Comparison of ENCODE assay signal across 16 mouse cellular contexts in the genomic region with DNA sequence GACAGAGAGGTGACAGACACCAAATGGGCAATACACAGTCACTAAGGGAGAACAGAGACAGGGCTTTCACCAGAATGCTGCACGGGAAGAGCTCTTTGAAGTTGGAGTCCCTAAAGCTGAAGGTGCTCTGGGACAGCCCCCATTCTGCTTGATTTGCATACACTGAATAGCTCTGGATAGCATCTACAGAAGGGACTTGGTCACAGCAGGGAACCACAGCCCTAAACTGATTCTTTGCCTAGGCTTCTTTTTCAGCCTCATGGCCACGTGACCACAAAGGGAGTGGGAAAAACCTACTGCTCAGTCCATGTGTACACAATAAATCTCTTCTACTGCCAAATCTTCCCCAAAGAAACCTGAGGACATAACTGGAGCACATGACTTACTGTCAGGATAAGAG.
DNase-seq lines count a peak whose midpoint lies in the region; ATAC-seq and TF ChIP-seq lines count a peak whose summit lies in the region.
"Had no signal": no experiment of that assay in that cellular context is flagged by ENCODE, and none has a peak within 500 bp of the region (broad histone marks: within the 10 kb centered on the region; RNA-seq: fewer than 3 reads in every experiment).

No protein-coding gene starts in this region.

- H3K79me2 ChIP-seq in MEL (ENCODE audit: control insufficient read depth, insufficient read depth, low read length, poor library complexity): no peaks in the 10 kb centered on the region

- no peak for ATAC-seq in erythroid progenitor cell, adult 5-6 weeks (replicated peaks; ENCODE audit: low FRiP score, poor library complexity, severe bottlenecking)
- no peak for ATAC-seq in forebrain, postnatal 0 days

- no peak for TF ChIP-seq RAD21 in MEL (IDR thresholded peaks at IDR 0.05; ENCODE audit: low read depth, low read length)

- no peak for TF ChIP-seq POLR2A in MEL (IDR thresholded peaks at IDR 0.05; ENCODE audit: control insufficient read depth in 1 of 2, insufficient read depth in 1 of 2, low read depth in 1 of 2, low read length in 2 of 2, poor library complexity in 1 of 2)

- no peak for TF ChIP-seq CTCF in MEL (IDR thresholded peaks at IDR 0.05 in 2 of 3, conservative IDR thresholded peaks at IDR 0.05 in 1 of 3; ENCODE audit: control insufficient read depth in 1 of 3, insufficient read depth in 1 of 3, low read depth in 2 of 3, low read length in 3 of 3, poor library complexity in 1 of 3, severe bottlenecking in 1 of 3)
- no peak for TF ChIP-seq CTCF in forebrain, postnatal 0 days (IDR thresholded peaks at IDR 0.05; ENCODE audit: low read depth)

- H3K9me3 ChIP-seq in MEL (replicated peaks; ENCODE audit: insufficient read depth, low read length): no peaks in the 10 kb centered on the region
- H3K9me3 ChIP-seq in forebrain, postnatal 0 days (ENCODE audit: low read length): no peaks in the 10 kb centered on the region
- H3K9me3 ChIP-seq: hindbrain, embryonic 13.5 days had no signal

- no peaks in the 10 kb centered on the region for H3K36me3 ChIP-seq in MEL (ENCODE audit: control insufficient read depth in 1 of 2, insufficient read depth in 2 of 2, low read length in 2 of 2)
- H3K36me3 ChIP-seq in forebrain, postnatal 0 days (ENCODE audit: insufficient read depth): no peaks in the 10 kb centered on the region
- H3K36me3 ChIP-seq: hindbrain, embryonic 13.5 days had no signal

- H3K4me2 ChIP-seq in forebrain, postnatal 0 days (ENCODE audit: low read depth): no peak overlapping the region
- H3K4me2 ChIP-seq: hindbrain, embryonic 13.5 days had no signal

- peak; percentile 15 for DNase-seq in 416B (ENCODE audit: low read depth)
- DNase-seq in A20 (ENCODE audit: low read depth, low spot score): peak; percentile 51
- no peak for DNase-seq in MEL (ENCODE audit: low read depth, low spot score)
- DNase-seq in naive thymus-derived CD4-positive, alpha-beta T cell, adult 2 months (ENCODE audit: low read depth): peak; percentile 3
- DNase-seq in thymus, postnatal 25 days: no peak
- no peak for DNase-seq in forebrain, postnatal 0 days
- DNase-seq: adrenal gland, adult 8-10 months; cerebellum, adult 9-11 months; heart, adult 11 months; kidney, postnatal 10 days; layer of hippocampus, adult 9-11 months; lung, postnatal 10 days; right cerebral cortex, postnatal 4 days; thymus, adult 18-20 months had no signal

- peaks cover 3 to 11% of the 10 kb centered on the region in 2 experiments for H3K27me3 ChIP-seq in MEL (ENCODE audit: control insufficient read depth in 1 of 2, insufficient read depth in 2 of 2, low read length in 2 of 2)
- no peaks in the 10 kb centered on the region for H3K27me3 ChIP-seq in forebrain, postnatal 0 days (ENCODE audit: insufficient read depth, low read length)

- TF ChIP-seq EP300 in MEL (IDR thresholded peaks at IDR 0.05; ENCODE audit: low read depth in 1 of 2, low read length in 2 of 2): no peak

- H3K4me1 ChIP-seq in MEL (ENCODE audit: control insufficient read depth in 1 of 2, insufficient read depth in 2 of 2, low read length in 2 of 2): no peaks in the 10 kb centered on the region
- H3K4me1 ChIP-seq in forebrain, postnatal 0 days (ENCODE audit: insufficient read depth): no peaks in the 10 kb centered on the region

- H3K4me3 ChIP-seq in MEL (ENCODE audit: control insufficient read depth in 1 of 2, insufficient read depth in 1 of 2, low read depth in 2 of 2, low read length in 2 of 2): no peak overlapping the region
- H3K4me3 ChIP-seq in forebrain, postnatal 0 days (ENCODE audit: low read depth, low read length): no peak overlapping the region
- H3K4me3 ChIP-seq: hindbrain, embryonic 13.5 days had no signal

- 12% methylated on average over 2 of the region's 2 CpGs for WGBS in forebrain, postnatal 0 days

- no peak overlapping the region for H3K27ac ChIP-seq in MEL (ENCODE audit: control insufficient read depth, low read depth, low read length)
- H3K27ac ChIP-seq in forebrain, postnatal 0 days (ENCODE audit: low read depth, low read length): no peak overlapping the region
- H3K27ac ChIP-seq: hindbrain, embryonic 13.5 days had no signal

- H3K9ac ChIP-seq in MEL (ENCODE audit: control insufficient read depth, low read depth, low read length, poor library complexity, severe bottlenecking): no peak overlapping the region
- no peak overlapping the region for H3K9ac ChIP-seq in forebrain, postnatal 0 days
- H3K9ac ChIP-seq: hindbrain, embryonic 13.5 days had no signal

TF ChIP-seq in MEL, 35 proteins besides CTCF, POLR2A, EP300 and RAD21:
- TF ChIP-seq USF1 (IDR thresholded peaks at IDR 0.05; ENCODE audit: low read depth, low read length) (peak; percentile 29; the same call in 1 of the 2 replicates), TBP (IDR thresholded peaks at IDR 0.05; ENCODE audit: low read depth, low read length) (no peak)

Comparison
In these comparisons a context has a peak if more than half of its experiments do, and no peak if none do; other contexts are left out.
1. DNase-seq: peak in 416B (single experiment), A20 (single experiment) and naive thymus-derived CD4-positive, alpha-beta T cell, adult 2 months (single experiment); none in MEL (single experiment), thymus, postnatal 25 days (single experiment) and forebrain, postnatal 0 days (single experiment).